Mouse (Mus musculus) testis, adult 2 months (tissue): Measurements from ENCODE around the gene Vipr2.

Experiments
- CTCF ChIP-seq: fragments of 200-500 bp; IDR thresholded peaks from 2 replicates; pipeline ENCODE4 v1.5.1; 2012; ENCODE audit warnings: low read depth, mild to moderate bottlenecking, inconsistent platforms, low read length, moderate library complexity; ENCODE audit not compliant: control insufficient read depth, insufficient read depth, insufficient replicate concordance
- POLR2A ChIP-seq: fragments of 200-500 bp; IDR thresholded peaks from 2 replicates; pipeline ENCODE4 v1.6.1; 2012; ENCODE audit warnings: low read depth, mild to moderate bottlenecking, inconsistent platforms, low read length, moderate library complexity; ENCODE audit not compliant: control insufficient read depth

- TF ChIP-seq CTCF (no peak), POLR2A (no peak)
Observed at GRCm38 (mm10) chr12:116145246-116145645, 67.7 kb downstream of the Vipr2 start.
